Mouse (Mus musculus) bone marrow, adult 2 months (tissue): ENCODE measurements around the gene Stra6l. TPM values are rescaled to one million over a fixed set of nuclear protein-coding genes. Genes with fewer than 3 reads are reported as not detected.

Experiments
- H3K27ac ChIP-seq: fragments of 200-500 bp; 2 replicates; pipeline ENCODE4 v1.5.1; 2012; ENCODE audit warnings: low read depth, mild to moderate bottlenecking, control low read depth, inconsistent platforms, low read length; ENCODE audit not compliant: control insufficient read depth, poor library complexity, insufficient read depth
- H3K4me1 ChIP-seq: fragments of 200-500 bp; 2 replicates; pipeline ENCODE4 v1.6.1; 2011; ENCODE audit warnings: low read length; ENCODE audit not compliant: control insufficient read depth, insufficient read depth
- H3K4me3 ChIP-seq: fragments of 200-500 bp; replicated peaks from 2 replicates; pipeline ENCODE3; 2011; ENCODE audit warnings: mild to moderate bottlenecking, low read depth, low read length, control low read depth; ENCODE audit not compliant: control insufficient read depth
- CTCF ChIP-seq: fragments of 200-500 bp; IDR thresholded peaks from 2 replicates; pipeline ENCODE4 v1.5.1; 2011; ENCODE audit warnings: low read length, control low read depth; ENCODE audit not compliant: control insufficient read depth, insufficient read depth
- POLR2A ChIP-seq: fragments of 200-500 bp; IDR thresholded peaks from 2 replicates; pipeline ENCODE4 v1.6.1; 2011; ENCODE audit warnings: low read depth, mild to moderate bottlenecking, control low read depth, low read length, borderline replicate concordance; ENCODE audit not compliant: control insufficient read depth
- WGBS: fragments of 180-500 bp; shearing (Covaris S2); methylation state at CpG from one replicate; pipeline ENCODE4 v1.1.7; 2018; 5-methylcytosine and 5-hydroxymethylcytosine counted together
- polyA plus RNA-seq: library from polyadenylated mRNA; stranded (reverse); fragments of >200 nt; gene quantifications from 2 replicates; pipeline ENCODE4 v1.2.4, GENCODE M21; 2011; ENCODE audit warnings: low replicate concordance; ENCODE audit not compliant: missing spikeins, insufficient read depth, insufficient read length

The Stra6l gene
- not detected in 2 replicates for polyA plus RNA-seq

GRCm38 (mm10) chr4:45848109-45848824 lies at the start of gene Stra6l:
TSS of gene Stra6l (plus strand) at chr4:45848664.
- 25% methylated on average over 10 of the region's 10 CpGs for WGBS
- TF ChIP-seq POLR2A (no peak), CTCF (no peak)
- no peak within 1 kb of the TSS for H3K4me3 ChIP-seq
- no peak within 1 kb of the TSS for H3K27ac ChIP-seq
- H3K4me1 ChIP-seq = no peaks in the 10 kb centered on the region

- Histone ChIP-seq H3K27ac (no peak within 1 kb of the TSS), H3K4me1 (no peaks in the 10 kb centered on the region; the same call in 1 of the 2 replicates), H3K4me3 (peak within 1 kb of the TSS; percentile 78)
- TF ChIP-seq CTCF (no peak), POLR2A (peak; percentile 20; the same call in 1 of the 2 replicates)
- WGBS = under 1% methylated on average over 26 of the region's 26 CpGs
Observed at GRCm38 (mm10) chr4:45798964-45799363, 49.5 kb upstream of the Stra6l start, which contains the start of gene Aldh1b1. TSS of gene Aldh1b1 (plus strand) at chr4:45799022.

GRCm38 (mm10) chr4:45799956-45800537 lies 48.4 kb upstream of the Stra6l start:
- WGBS = 21% methylated on average over 3 of the region's 3 CpGs
- H3K27ac ChIP-seq = no peak overlapping the region
- TF ChIP-seq POLR2A (no peak), CTCF (no peak)
- no peak overlapping the region for H3K4me3 ChIP-seq
- H3K4me1 ChIP-seq = no peaks in the 10 kb centered on the region; the same call in 1 of the 2 replicates

GRCm38 (mm10) chr4:45802900-45803299 lies 45.6 kb upstream of the Stra6l start:
- H3K4me3 ChIP-seq = no peak overlapping the region
- no peak overlapping the region for H3K27ac ChIP-seq
- H3K4me1 ChIP-seq = no peaks in the 10 kb centered on the region; the same call in 1 of the 2 replicates
- no peak for TF ChIP-seq CTCF
- TF ChIP-seq POLR2A = no peak
- WGBS = 87% methylated on average over 14 of the region's 14 CpGs

- 58% methylated on average over 7 of the region's 7 CpGs for WGBS
- H3K27ac ChIP-seq = no peak overlapping the region
- TF ChIP-seq CTCF (no peak), POLR2A (no peak)
- no peak overlapping the region for H3K4me3 ChIP-seq
- no peaks in the 10 kb centered on the region for H3K4me1 ChIP-seq
Observed at GRCm38 (mm10) chr4:45808034-45808433, 40.4 kb upstream of the Stra6l start.

GRCm38 (mm10) chr4:45811250-45811649 lies 37.2 kb upstream of the Stra6l start:
- Histone ChIP-seq H3K4me3 (no peak overlapping the region), H3K27ac (no peak overlapping the region), H3K4me1 (no peaks in the 10 kb centered on the region)
- WGBS = 55% methylated on average over 8 of the region's 8 CpGs
- no peak for TF ChIP-seq CTCF
- no peak for TF ChIP-seq POLR2A

GRCm38 (mm10) chr4:45815542-45815941 lies 32.9 kb upstream of the Stra6l start:
- TF ChIP-seq CTCF (0 out of 2 replicates have a peak, but pooled peaks have one; percentile 11), POLR2A (no peak)
- 64% methylated on average over 7 of the region's 7 CpGs for WGBS
- no peak overlapping the region for H3K4me3 ChIP-seq
- no peak overlapping the region for H3K27ac ChIP-seq
- H3K4me1 ChIP-seq = no peaks in the 10 kb centered on the region

- no peak for TF ChIP-seq CTCF
- WGBS = 29% methylated on average over 4 of the region's 4 CpGs
- H3K27ac ChIP-seq = no peak overlapping the region
- H3K4me1 ChIP-seq = no peaks in the 10 kb centered on the region
- H3K4me3 ChIP-seq = no peak overlapping the region
Observed at GRCm38 (mm10) chr4:45818814-45819207, 29.7 kb upstream of the Stra6l start.
